Mouse (Mus musculus) limb, embryonic 15.5 days (tissue): ENCODE data around the gene Dnhd1. TPM values are rescaled to one million over a fixed set of nuclear protein-coding genes. Genes with fewer than 3 reads are reported as not detected.

Experiments used
- ATAC-seq: fragments of 200-750 bp; cut with Nextera tagmentation; 2 replicates; pipeline ENCODE4 v1.8.0; 2017; ENCODE audit warnings: low read depth, moderate TSS enrichment; ENCODE audit not compliant: insufficient number of reproducible peaks, low FRiP score, low TSS enrichment
- H3K27ac ChIP-seq: fragments of 300-500 bp; sonication (generic); 2 replicates; pipeline ENCODE4 v1.5.1; 2015; ENCODE audit warnings: moderate library complexity, mild to moderate bottlenecking, inconsistent platforms
- H3K27me3 ChIP-seq: fragments of 300-500 bp; sonication (generic); 2 replicates; pipeline ENCODE4 v1.6.1; 2015; ENCODE audit warnings: inconsistent platforms
- H3K36me3 ChIP-seq: fragments of 300-500 bp; sonication (generic); 2 replicates; pipeline ENCODE4 v1.6.1; 2015; ENCODE audit warnings: inconsistent platforms
- H3K4me1 ChIP-seq: fragments of 300-500 bp; sonication (generic); 2 replicates; pipeline ENCODE4 v1.6.1; 2015; ENCODE audit warnings: inconsistent platforms
- H3K4me2 ChIP-seq: fragments of 300-500 bp; sonication (generic); 2 replicates; pipeline ENCODE4 v1.6.1; 2015; ENCODE audit warnings: mild to moderate bottlenecking, inconsistent platforms
- H3K4me3 ChIP-seq: fragments of 300-500 bp; sonication (generic); 2 replicates; pipeline ENCODE4 v1.5.1; 2015; ENCODE audit warnings: mild to moderate bottlenecking, inconsistent platforms
- H3K9ac ChIP-seq: fragments of 300-500 bp; sonication (generic); 2 replicates; pipeline ENCODE4 v1.6.1; 2015; ENCODE audit warnings: inconsistent platforms
- H3K9me3 ChIP-seq: fragments of 300-500 bp; sonication (generic); 2 replicates; pipeline ENCODE4 v1.6.1; 2016; ENCODE audit warnings: inconsistent platforms
- WGBS: fragments of 180-500 bp; shearing (Covaris S2); methylation state at CpG from one replicate; pipeline ENCODE4 v1.1.7; 2015; 5-methylcytosine and 5-hydroxymethylcytosine counted together
- polyA plus RNA-seq: library from polyadenylated mRNA; unstranded; fragments of >200 nt; fragmentation: Nextera tagmentation; extraction: Ambion mirVana; gene quantifications from 2 replicates; pipeline ENCODE4 v1.2.1, GENCODE M21; 2015

The Dnhd1 gene
- polyA plus RNA-seq, 1 experiment from 2014 or later = 0.88 TPM

- Histone ChIP-seq H3K9ac (no peak overlapping the region), H3K4me2 (0 out of 2 replicates have a peak overlapping the region, but pooled peaks have one; percentile 81), H3K4me1 (peaks cover 26% of the 10 kb centered on the region), H3K9me3 (no peaks in the 10 kb centered on the region), H3K36me3 (peaks cover 40% of the 10 kb centered on the region), H3K4me3 (no peak overlapping the region), H3K27ac (no peak overlapping the region), H3K27me3 (no peaks in the 10 kb centered on the region)
- ATAC-seq = no peak
- WGBS = 72% methylated on average over 3 of the region's 3 CpGs
These were observed 8.7 kb upstream of the Dnhd1 start for GRCm38 (mm10) chr7:105641936-105642335.

GRCm38 (mm10) chr7:105685541-105686197 lies 35.0 kb downstream of the Dnhd1 start:
- WGBS = 14% methylated on average over 13 of the region's 13 CpGs
- H3K9me3 ChIP-seq = no peaks in the 10 kb centered on the region
- H3K4me1 ChIP-seq = no peaks in the 10 kb centered on the region
- no peak overlapping the region for H3K4me3 ChIP-seq
- no peak overlapping the region for H3K27ac ChIP-seq
- H3K27me3 ChIP-seq = no peaks in the 10 kb centered on the region
- H3K4me2 ChIP-seq = no peak overlapping the region
- no peak overlapping the region for H3K9ac ChIP-seq
- H3K36me3 ChIP-seq = no peaks in the 10 kb centered on the region
- no peak for ATAC-seq

- Histone ChIP-seq H3K4me1 (no peaks in the 10 kb centered on the region), H3K4me2 (no peak overlapping the region), H3K9ac (no peak overlapping the region), H3K4me3 (no peak overlapping the region), H3K27me3 (no peaks in the 10 kb centered on the region), H3K9me3 (no peaks in the 10 kb centered on the region), H3K27ac (no peak overlapping the region), H3K36me3 (no peaks in the 10 kb centered on the region)
- ATAC-seq = no peak
- 79% methylated on average over 1 of the region's 1 CpGs for whole genome bisulfite sequencing
These were observed 40.2 kb downstream of the Dnhd1 start for GRCm38 (mm10) chr7:105690875-105691274.

- ATAC-seq = no peak
- WGBS = 85% methylated on average over 16 of the region's 16 CpGs
- Histone ChIP-seq H3K27ac (no peak overlapping the region), H3K4me1 (no peaks in the 10 kb centered on the region), H3K9ac (no peak overlapping the region), H3K9me3 (no peaks in the 10 kb centered on the region), H3K4me3 (no peak overlapping the region), H3K36me3 (no peaks in the 10 kb centered on the region), H3K4me2 (no peak overlapping the region), H3K27me3 (no peaks in the 10 kb centered on the region)
These were observed 52.6 kb downstream of the Dnhd1 start for GRCm38 (mm10) chr7:105703184-105703583.

- no peaks in the 10 kb centered on the region for H3K4me1 ChIP-seq
- H3K27me3 ChIP-seq = no peaks in the 10 kb centered on the region
- H3K9me3 ChIP-seq = no peaks in the 10 kb centered on the region
- H3K4me2 ChIP-seq = no peak overlapping the region
- no peak overlapping the region for H3K27ac ChIP-seq
- no peak overlapping the region for H3K4me3 ChIP-seq
- 85% methylated on average over 4 of the region's 4 CpGs for WGBS
- no peak overlapping the region for H3K9ac ChIP-seq
- ATAC-seq = no peak
- H3K36me3 ChIP-seq = no peaks in the 10 kb centered on the region
These were observed 53.2 kb downstream of the Dnhd1 start for GRCm38 (mm10) chr7:105703816-105704215.

- ATAC-seq = no peak
- no peaks in the 10 kb centered on the region for H3K27me3 ChIP-seq
- H3K4me2 ChIP-seq = no peak overlapping the region
- H3K4me3 ChIP-seq = no peak overlapping the region
- no peak overlapping the region for H3K9ac ChIP-seq
- H3K4me1 ChIP-seq = no peaks in the 10 kb centered on the region
- no peak overlapping the region for H3K27ac ChIP-seq
- WGBS = 89% methylated on average over 5 of the region's 5 CpGs
- no peaks in the 10 kb centered on the region for H3K9me3 ChIP-seq
- no peaks in the 10 kb centered on the region for H3K36me3 ChIP-seq
These were observed 58.1 kb downstream of the Dnhd1 start for GRCm38 (mm10) chr7:105708733-105709132.

- WGBS = 61% methylated on average over 3 of the region's 3 CpGs
- no peak overlapping the region for H3K4me3 ChIP-seq
- no peaks in the 10 kb centered on the region for H3K27me3 ChIP-seq
- no peaks in the 10 kb centered on the region for H3K4me1 ChIP-seq
- ATAC-seq = no peak
- no peaks in the 10 kb centered on the region for H3K9me3 ChIP-seq
- no peak overlapping the region for H3K9ac ChIP-seq
- H3K27ac ChIP-seq = no peak overlapping the region
- H3K36me3 ChIP-seq = no peaks in the 10 kb centered on the region
- no peak overlapping the region for H3K4me2 ChIP-seq
These were observed 64.7 kb downstream of the Dnhd1 start for GRCm38 (mm10) chr7:105715366-105715765.

GRCm38 (mm10) chr7:105721916-105722315 lies 71.3 kb downstream of the Dnhd1 start:
- no peak for ATAC-seq
- Histone ChIP-seq H3K36me3 (no peaks in the 10 kb centered on the region), H3K4me3 (no peak overlapping the region), H3K9ac (no peak overlapping the region), H3K4me2 (no peak overlapping the region), H3K27ac (no peak overlapping the region), H3K27me3 (no peaks in the 10 kb centered on the region), H3K9me3 (no peaks in the 10 kb centered on the region), H3K4me1 (peaks cover 3% of the 10 kb centered on the region; the same call in 1 of the 2 replicates)
- WGBS = 71% methylated on average over 2 of the region's 2 CpGs

- Histone ChIP-seq H3K9ac (no peak overlapping the region), H3K27ac (no peak overlapping the region), H3K27me3 (no peaks in the 10 kb centered on the region), H3K9me3 (no peaks in the 10 kb centered on the region), H3K4me3 (no peak overlapping the region), H3K36me3 (peaks cover 15% of the 10 kb centered on the region), H3K4me2 (no peak overlapping the region), H3K4me1 (peaks cover 3% of the 10 kb centered on the region; the same call in 1 of the 2 replicates)
- 83% methylated on average over 4 of the region's 4 CpGs for WGBS
- 0 out of 2 replicates have a peak, but pooled peaks have one; percentile 30 for ATAC-seq
These were observed 75.7 kb downstream of the Dnhd1 start for GRCm38 (mm10) chr7:105726144-105726979.

- Histone ChIP-seq H3K9ac (no peak overlapping the region), H3K27me3 (no peaks in the 10 kb centered on the region), H3K9me3 (no peaks in the 10 kb centered on the region), H3K27ac (no peak overlapping the region), H3K4me3 (no peak overlapping the region), H3K36me3 (peaks cover 21% of the 10 kb centered on the region), H3K4me1 (peaks cover 3% of the 10 kb centered on the region; the same call in 1 of the 2 replicates), H3K4me2 (no peak overlapping the region)
- no peak for ATAC-seq
- WGBS = 90% methylated on average over 4 of the region's 4 CpGs
These were observed 76.3 kb downstream of the Dnhd1 start for GRCm38 (mm10) chr7:105726980-105727325.

- H3K4me2 ChIP-seq = no peak overlapping the region
- 0 out of 2 replicates have a peak overlapping the region, but pooled peaks have one; percentile 0 for H3K27ac ChIP-seq
- H3K36me3 ChIP-seq = peaks cover 40% of the 10 kb centered on the region
- H3K27me3 ChIP-seq = no peaks in the 10 kb centered on the region
- peaks cover 3% of the 10 kb centered on the region; the same call in 1 of the 2 replicates for H3K4me1 ChIP-seq
- H3K4me3 ChIP-seq = no peak overlapping the region
- H3K9ac ChIP-seq = no peak overlapping the region
- H3K9me3 ChIP-seq = no peaks in the 10 kb centered on the region
- 74% methylated on average over 6 of the region's 6 CpGs for WGBS
- ATAC-seq = no peak
These were observed 78.2 kb downstream of the Dnhd1 start for GRCm38 (mm10) chr7:105728701-105729428.

GRCm38 (mm10) chr7:105733836-105734235 lies 83.2 kb downstream of the Dnhd1 start:
- Histone ChIP-seq H3K27ac (no peak overlapping the region), H3K4me1 (peaks cover 21% of the 10 kb centered on the region), H3K9me3 (no peaks in the 10 kb centered on the region), H3K9ac (no peak overlapping the region), H3K4me2 (no peak overlapping the region), H3K4me3 (no peak overlapping the region), H3K27me3 (no peaks in the 10 kb centered on the region), H3K36me3 (peaks cover 50% of the 10 kb centered on the region)
- ATAC-seq = no peak
- 94% methylated on average over 11 of the region's 11 CpGs for WGBS
